Mouse (Mus musculus): ENCODE measurements at regions not wholly inside any gene's neighbourhood (a gene's known extent, or its start where the extent isn't known, plus 50 kb on each side); places are given as distances from the start of the nearest gene placed in this dataset.
A peak's percentile ranks its signal among the peaks of the same experiment; 100 is the strongest.

DNA sequence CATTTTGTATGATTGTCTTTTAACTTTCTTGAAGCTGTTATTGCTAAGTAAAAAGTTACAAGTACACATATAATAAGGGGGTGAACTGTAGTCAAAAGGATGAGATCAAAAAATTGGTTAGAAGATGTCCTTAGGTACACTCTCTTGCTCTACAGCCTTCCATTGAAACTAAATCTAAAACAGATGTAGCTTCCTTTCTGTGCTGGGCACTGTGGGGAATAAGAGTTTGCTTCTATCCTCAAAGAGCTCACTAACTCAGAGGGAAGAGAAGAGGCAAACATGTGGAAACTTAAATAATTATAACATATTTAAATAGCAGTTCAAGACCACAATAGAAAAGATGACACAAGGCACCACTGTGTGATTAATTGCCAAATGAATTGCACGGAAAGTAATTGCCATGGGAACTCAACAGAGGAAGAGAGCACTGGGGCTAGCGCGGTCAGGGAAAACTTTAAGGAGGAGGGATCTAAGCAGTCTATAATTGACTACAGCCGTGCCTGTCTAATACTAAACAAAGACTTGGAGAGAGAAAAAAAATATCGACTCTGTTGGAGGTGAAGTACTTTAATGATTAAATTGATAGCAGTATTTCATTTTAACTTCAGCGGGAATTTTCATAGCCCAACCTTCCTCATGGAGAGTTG, 57.9 kb upstream of the Ammecr1 start:
- DNase-seq (ENCODE audit: low read depth) = no peak

DNA sequence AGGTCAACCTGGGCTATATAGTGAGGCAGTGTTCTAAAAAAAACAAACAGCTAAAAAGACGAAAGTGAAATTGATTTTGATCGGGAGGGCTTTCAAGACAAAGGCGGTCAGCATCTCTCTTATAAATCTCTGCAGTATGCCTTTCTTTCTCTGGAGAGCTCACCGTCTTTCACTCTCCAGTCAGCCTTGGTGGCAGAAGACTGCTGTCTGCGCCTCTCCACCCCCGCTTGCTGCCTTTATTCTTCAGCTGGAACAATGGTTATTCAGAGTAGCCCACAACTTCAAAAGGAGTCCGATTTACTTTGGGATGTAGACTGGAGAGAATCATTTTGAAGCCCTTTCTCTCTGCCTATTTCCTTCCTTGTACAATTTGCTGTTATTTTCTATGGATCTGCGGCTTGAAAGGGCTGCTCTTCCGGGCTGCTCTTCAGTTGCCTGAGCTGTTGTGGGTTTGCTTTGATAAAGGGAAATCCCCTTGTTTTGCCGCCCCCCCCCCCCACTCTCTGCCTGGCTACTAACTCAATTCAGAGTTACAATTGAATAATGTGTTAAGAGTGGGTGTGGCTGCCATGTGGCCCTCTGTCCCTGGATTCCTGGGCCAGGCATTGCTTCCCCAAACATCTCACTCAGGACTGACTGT, 64.0 kb upstream of the Ammecr1 start:
- DNase-seq (ENCODE audit: low read depth) = no peak

DNA sequence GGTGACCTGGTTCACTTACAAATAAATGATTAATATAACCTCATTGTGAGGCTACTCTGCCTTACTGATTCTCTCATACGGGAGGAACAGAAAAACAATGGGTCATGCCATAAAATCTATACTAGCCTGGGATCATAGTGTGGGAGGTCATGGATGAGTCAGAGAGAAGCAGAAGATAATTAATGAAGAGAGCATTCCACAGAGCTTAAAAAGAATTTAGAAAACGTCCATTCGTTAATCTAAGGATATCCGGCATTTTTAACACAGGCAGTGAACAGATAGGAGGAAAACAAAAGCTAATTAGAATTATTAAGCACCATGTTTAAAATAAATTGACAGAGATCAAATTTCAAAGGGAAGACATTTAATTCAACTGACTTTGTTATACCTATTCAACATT, 59.5 kb upstream of the Rtl9 start:
- no peak for DNase-seq (ENCODE audit: low read depth)

DNA sequence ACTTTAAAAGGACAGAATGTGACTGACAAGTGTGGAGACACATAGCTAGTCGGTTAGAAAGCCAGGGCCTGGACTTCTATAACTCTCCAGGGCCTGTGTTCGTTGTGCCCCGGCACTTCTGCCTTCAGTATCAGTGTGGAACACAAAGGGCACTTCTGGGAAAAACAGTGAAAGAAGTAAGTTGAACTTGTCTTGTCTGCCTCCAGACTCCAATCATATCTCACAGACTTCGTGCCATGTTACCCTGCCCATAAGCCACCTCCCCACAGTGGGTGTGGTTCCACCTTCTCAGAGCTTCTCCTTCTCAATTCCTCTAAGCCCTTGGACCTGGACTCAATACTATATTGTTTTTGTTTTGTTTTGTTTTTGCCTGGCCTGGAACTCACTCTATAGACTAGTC, 55.1 kb upstream of the Rtl9 start:
- DNase-seq (ENCODE audit: low read depth) = peak; percentile 69

DNA sequence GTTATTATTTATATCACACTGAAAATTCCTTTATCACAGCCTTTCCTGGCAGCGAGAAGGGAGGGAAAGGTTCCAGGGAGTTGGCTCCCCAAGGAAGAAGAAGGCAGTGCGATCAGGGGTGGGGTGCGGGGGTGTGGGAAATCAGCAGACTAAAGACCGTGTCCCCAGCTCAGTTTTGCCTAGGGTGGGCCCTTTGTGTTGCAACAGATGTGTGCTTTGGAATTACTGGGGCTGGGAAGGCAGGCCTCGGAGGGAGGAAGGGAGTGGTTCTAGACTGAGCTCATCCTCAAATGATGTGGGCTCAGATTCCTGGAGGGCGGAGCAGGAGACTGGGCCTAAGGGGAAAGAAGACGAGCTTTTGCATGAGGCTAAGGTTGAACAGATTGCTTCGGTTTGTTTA, 53.1 kb upstream of the Rtl9 start:
- DNase-seq (ENCODE audit: low read depth) = no peak
